Mouse (Mus musculus): ENCODE results near the gene Wdr44.

Wdr44 gene

GRCm38 (mm10) chrX:23840921-23841320 lies 148.1 kb downstream of the Wdr44 start:
- DNase-seq (ENCODE audit: low read depth, low spot score), result no peak

All from skeletal muscle tissue, adult 2 months (tissue).